Mouse (Mus musculus): ENCODE data around the gene Rab3gap1.

DNA sequence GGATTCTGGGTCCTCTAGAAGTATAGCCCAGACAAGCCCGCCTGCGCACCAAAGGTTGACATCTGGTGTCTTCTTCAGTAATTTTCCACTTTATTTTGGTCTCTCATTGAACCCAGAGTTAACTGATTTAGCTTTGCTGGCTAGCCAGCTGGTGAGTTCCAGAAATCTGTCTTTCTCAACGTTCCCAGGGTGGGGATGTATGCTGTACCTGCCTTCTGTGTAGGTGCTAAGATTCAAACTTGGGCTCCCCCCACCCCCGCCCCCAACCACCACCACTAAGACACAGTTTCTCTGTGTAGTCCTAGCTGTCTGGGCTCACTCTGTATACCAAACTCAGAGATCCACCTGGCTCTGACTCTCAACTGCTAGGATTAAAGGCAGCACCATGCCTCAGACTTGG, 105.5 kb downstream of the Rab3gap1 start:
- TF ChIP-seq POLR2AphosphoS5 (IDR thresholded peaks at IDR 0.05; ENCODE audit: borderline replicate concordance, low read depth, low read length) (no peak), CHD1 (IDR thresholded peaks at IDR 0.05; ENCODE audit: low read depth, low read length) (no peak), USF2 (IDR thresholded peaks at IDR 0.05; ENCODE audit: borderline replicate concordance in 1 of 2, insufficient read depth in 1 of 2, low read depth in 1 of 2, low read length in 2 of 2) (no peak), ZKSCAN1 (IDR thresholded peaks at IDR 0.05; ENCODE audit: low read depth, low read length) (no peak), KAT2A (conservative IDR thresholded peaks at IDR 0.05; ENCODE audit: low read depth, low read length) (no peak), SIN3A (IDR thresholded peaks at IDR 0.05; ENCODE audit: low read length) (no peak), CTCF (IDR thresholded peaks at IDR 0.05 in 2 of 3, conservative IDR thresholded peaks at IDR 0.05 in 1 of 3; ENCODE audit: control insufficient read depth in 1 of 3, insufficient read depth in 1 of 3, low read depth in 2 of 3, low read length in 3 of 3, poor library complexity in 1 of 3, severe bottlenecking in 1 of 3) (no peak), JUND (IDR thresholded peaks at IDR 0.05; ENCODE audit: low read depth, low read length) (no peak), MAZ (IDR thresholded peaks at IDR 0.05; ENCODE audit: low read depth, low read length) (no peak), ZC3H11A (IDR thresholded peaks at IDR 0.05; ENCODE audit: low read depth, low read length) (no peak)
